Mouse (Mus musculus) ES-Bruce4 (cell line): ENCODE data around the gene Tcta.

Experiments
- CTCF ChIP-seq: IDR thresholded peaks from one replicate; pipeline ENCODE4 v1.8.1; 2011; ENCODE audit warnings: low read depth, low read length
- EP300 ChIP-seq: IDR thresholded peaks from 2 replicates; pipeline ENCODE4 v1.6.1; 2011; ENCODE audit warnings: low read depth, low read length; ENCODE audit not compliant: insufficient read depth
- POLR2A ChIP-seq: IDR thresholded peaks from one replicate; pipeline ENCODE4 v1.8.1; 2011; ENCODE audit warnings: low read length; ENCODE audit not compliant: insufficient read depth

DNA sequence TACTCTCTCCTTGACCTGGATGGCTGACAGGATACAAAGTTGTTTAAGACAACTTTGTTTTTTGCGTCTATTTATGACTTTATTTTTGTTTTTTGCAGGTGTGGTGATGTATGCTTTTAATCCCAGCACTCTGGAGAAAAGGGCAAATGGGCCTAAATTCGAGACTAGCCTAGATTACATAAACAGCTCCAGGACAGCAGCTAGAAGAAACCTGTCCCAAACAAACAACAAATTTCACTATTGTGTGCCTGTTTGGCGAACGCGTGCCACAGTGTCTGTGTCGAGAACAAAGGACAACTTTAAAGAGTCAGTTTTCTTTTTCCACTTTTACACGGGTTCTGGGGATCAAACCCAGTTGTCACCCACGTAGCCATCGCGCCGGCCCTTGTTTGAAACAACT lies 41.1 kb upstream of the Tcta start:
- TF ChIP-seq POLR2A (no peak), CTCF (no peak), EP300 (no peak)
